Mouse (Mus musculus) hindbrain, embryonic 14.5 days (tissue): ENCODE results near the gene Timp2. TPM values are rescaled to one million over a fixed set of nuclear protein-coding genes. Genes with fewer than 3 reads are reported as not detected.

Experiments used
- ATAC-seq: fragments of 200-750 bp; cut with Nextera tagmentation; 2 replicates; pipeline ENCODE4 v1.8.0; 2017; ENCODE audit warnings: moderate number of reproducible peaks, mild to moderate bottlenecking, moderate TSS enrichment, moderate library complexity; ENCODE audit not compliant: low FRiP score
- DNase-seq: peaks from one replicate; pipeline ENCODE4 v3.0.0-alpha.2; 2015; ENCODE audit warnings: low spot score
- H3K27ac ChIP-seq: fragments of 300-500 bp; sonication (generic); 2 replicates; pipeline ENCODE4 v1.5.1; 2014; ENCODE audit warnings: mild to moderate bottlenecking, moderate library complexity
- H3K27me3 ChIP-seq: fragments of 300-500 bp; sonication (generic); 2 replicates; pipeline ENCODE4 v1.6.1; 2014; ENCODE audit warnings: mild to moderate bottlenecking, low read length, mixed read lengths; ENCODE audit not compliant: control insufficient read depth, insufficient read depth
- H3K36me3 ChIP-seq: fragments of 300-500 bp; sonication (generic); replicated peaks from 2 replicates; pipeline ENCODE4 v1.6.1; 2014; ENCODE audit not compliant: control insufficient read depth, insufficient read depth
- H3K4me1 ChIP-seq: fragments of 300-500 bp; sonication (generic); replicated peaks from 2 replicates; pipeline ENCODE4 v1.6.1; 2014; ENCODE audit warnings: antibody characterized with exemption, low read length, mixed read lengths; ENCODE audit not compliant: control insufficient read depth, insufficient read depth
- H3K4me2 ChIP-seq: fragments of 300-500 bp; sonication (generic); replicated peaks from 2 replicates; pipeline ENCODE4 v1.6.1; 2014; ENCODE audit warnings: mild to moderate bottlenecking, moderate library complexity
- H3K4me3 ChIP-seq: fragments of 300-500 bp; sonication (generic); replicated peaks from 2 replicates; pipeline ENCODE4 v1.5.1; 2014; ENCODE audit warnings: mild to moderate bottlenecking, low read length
- H3K9ac ChIP-seq: fragments of 300-500 bp; sonication (generic); 2 replicates; pipeline ENCODE4 v1.6.1; 2014
- H3K9me3 ChIP-seq: fragments of 300-500 bp; sonication (generic); 2 replicates; pipeline ENCODE4 v1.6.1; 2016; ENCODE audit warnings: low read length; ENCODE audit not compliant: control insufficient read depth
- WGBS: fragments of 180-500 bp; shearing (Covaris S2); extraction: QIAGEN DNeasy Blood & Tissue Kit; methylation state at CpG from one replicate; pipeline ENCODE4 v1.1.7; 2014; 5-methylcytosine and 5-hydroxymethylcytosine counted together
- polyA plus RNA-seq: library from polyadenylated mRNA; unstranded; fragments of >200 nt; fragmentation: Nextera tagmentation; extraction: Ambion mirVana; gene quantifications from 2 replicates; pipeline ENCODE4 v1.2.1, GENCODE M21; 2014

Timp2 gene
- polyA plus RNA-seq, 1 experiment from 2014 or later: 94.3 TPM

GRCm38 (mm10) chr11:118375006-118375405 lies 19.5 kb upstream of the Timp2 start:
- ATAC-seq (no peak), DNase-seq (no peak)
- H3K27ac ChIP-seq: no peak overlapping the region
- H3K4me2 ChIP-seq: no peak overlapping the region
- no peaks in the 10 kb centered on the region for H3K36me3 ChIP-seq
- no peaks in the 10 kb centered on the region for H3K9me3 ChIP-seq
- no peak overlapping the region for H3K9ac ChIP-seq
- H3K27me3 ChIP-seq: no peaks in the 10 kb centered on the region
- H3K4me1 ChIP-seq: no peaks in the 10 kb centered on the region
- no peak overlapping the region for H3K4me3 ChIP-seq

GRCm38 (mm10) chr11:118374506-118374905 lies 19.0 kb upstream of the Timp2 start:
- Histone ChIP-seq H3K4me3 (no peak overlapping the region), H3K36me3 (no peaks in the 10 kb centered on the region), H3K9me3 (no peaks in the 10 kb centered on the region), H3K27me3 (no peaks in the 10 kb centered on the region), H3K4me1 (no peaks in the 10 kb centered on the region), H3K27ac (no peak overlapping the region), H3K9ac (no peak overlapping the region), H3K4me2 (no peak overlapping the region)
- no peak for ATAC-seq
- no peak for DNase-seq
- 67% methylated on average over 5 of the region's 5 CpGs for WGBS

- ATAC-seq (no peak), DNase-seq (no peak)
- Histone ChIP-seq H3K36me3 (no peaks in the 10 kb centered on the region), H3K9me3 (no peaks in the 10 kb centered on the region), H3K4me1 (no peaks in the 10 kb centered on the region), H3K27me3 (no peaks in the 10 kb centered on the region), H3K4me3 (no peak overlapping the region), H3K27ac (no peak overlapping the region), H3K4me2 (no peak overlapping the region), H3K9ac (no peak overlapping the region)
- 62% methylated on average over 7 of the region's 7 CpGs for WGBS
These were observed 17.1 kb upstream of the Timp2 start for GRCm38 (mm10) chr11:118372641-118373040.

GRCm38 (mm10) chr11:118371876-118372275 lies 16.3 kb upstream of the Timp2 start:
- no peaks in the 10 kb centered on the region for H3K36me3 ChIP-seq
- no peak overlapping the region for H3K4me3 ChIP-seq
- no peak overlapping the region for H3K9ac ChIP-seq
- WGBS: 85% methylated on average over 7 of the region's 7 CpGs
- H3K27ac ChIP-seq: no peak overlapping the region
- H3K27me3 ChIP-seq: no peaks in the 10 kb centered on the region
- H3K4me2 ChIP-seq: no peak overlapping the region
- no peaks in the 10 kb centered on the region for H3K4me1 ChIP-seq
- ATAC-seq (no peak), DNase-seq (no peak)
- no peaks in the 10 kb centered on the region for H3K9me3 ChIP-seq

GRCm38 (mm10) chr11:118369657-118370056 lies 14.1 kb upstream of the Timp2 start:
- no peak overlapping the region for H3K4me2 ChIP-seq
- H3K36me3 ChIP-seq: no peaks in the 10 kb centered on the region
- ATAC-seq (no peak), DNase-seq (no peak)
- H3K9me3 ChIP-seq: no peaks in the 10 kb centered on the region
- H3K4me1 ChIP-seq: no peaks in the 10 kb centered on the region
- no peak overlapping the region for H3K9ac ChIP-seq
- 78% methylated on average over 8 of the region's 8 CpGs for whole genome bisulfite sequencing
- no peak overlapping the region for H3K27ac ChIP-seq
- H3K4me3 ChIP-seq: no peak overlapping the region
- H3K27me3 ChIP-seq: no peaks in the 10 kb centered on the region

- DNase-seq (no peak), ATAC-seq (no peak)
- Histone ChIP-seq H3K9me3 (no peaks in the 10 kb centered on the region), H3K9ac (no peak overlapping the region), H3K4me1 (no peaks in the 10 kb centered on the region), H3K27me3 (no peaks in the 10 kb centered on the region), H3K4me2 (no peak overlapping the region), H3K27ac (no peak overlapping the region), H3K36me3 (no peaks in the 10 kb centered on the region), H3K4me3 (no peak overlapping the region)
- whole genome bisulfite sequencing: 91% methylated on average over 5 of the region's 5 CpGs
These were observed 13.7 kb upstream of the Timp2 start for GRCm38 (mm10) chr11:118369251-118369650.

- H3K4me2 ChIP-seq: no peak overlapping the region
- WGBS: 64% methylated on average over 3 of the region's 3 CpGs
- H3K4me3 ChIP-seq: no peak overlapping the region
- H3K36me3 ChIP-seq: no peaks in the 10 kb centered on the region
- ATAC-seq: no peak
- H3K4me1 ChIP-seq: 0 out of 2 replicates have a peak, but pooled peaks cover 3% of the 10 kb centered on the region
- H3K9me3 ChIP-seq: no peaks in the 10 kb centered on the region
- no peak for DNase-seq
- H3K27ac ChIP-seq: no peak overlapping the region
- no peaks in the 10 kb centered on the region for H3K27me3 ChIP-seq
- H3K9ac ChIP-seq: no peak overlapping the region
These were observed 12.8 kb upstream of the Timp2 start for GRCm38 (mm10) chr11:118368330-118368729.

- H3K9ac ChIP-seq: no peak overlapping the region
- ATAC-seq: no peak
- H3K4me2 ChIP-seq: no peak overlapping the region
- H3K4me1 ChIP-seq: peaks cover 8% of the 10 kb centered on the region; the same call in 1 of the 2 replicates
- H3K4me3 ChIP-seq: no peak overlapping the region
- H3K9me3 ChIP-seq: no peaks in the 10 kb centered on the region
- H3K27me3 ChIP-seq: no peaks in the 10 kb centered on the region
- H3K36me3 ChIP-seq: no peaks in the 10 kb centered on the region
- H3K27ac ChIP-seq: no peak overlapping the region
- no peak for DNase-seq
- WGBS: 81% methylated on average over 8 of the region's 8 CpGs
These were observed 11.0 kb upstream of the Timp2 start for GRCm38 (mm10) chr11:118366559-118366958.

GRCm38 (mm10) chr11:118366108-118366507 lies 10.6 kb upstream of the Timp2 start:
- ATAC-seq (no peak), DNase-seq (no peak)
- Histone ChIP-seq H3K9me3 (no peaks in the 10 kb centered on the region), H3K36me3 (no peaks in the 10 kb centered on the region), H3K27ac (no peak overlapping the region), H3K9ac (no peak overlapping the region), H3K4me1 (peaks cover 8% of the 10 kb centered on the region; the same call in 1 of the 2 replicates), H3K27me3 (no peaks in the 10 kb centered on the region), H3K4me2 (no peak overlapping the region), H3K4me3 (no peak overlapping the region)
- WGBS: 73% methylated on average over 3 of the region's 3 CpGs

- Histone ChIP-seq H3K4me3 (no peak overlapping the region), H3K36me3 (no peaks in the 10 kb centered on the region), H3K4me1 (peaks cover 8% of the 10 kb centered on the region; the same call in 1 of the 2 replicates), H3K27ac (no peak overlapping the region), H3K27me3 (no peaks in the 10 kb centered on the region), H3K9me3 (no peaks in the 10 kb centered on the region), H3K4me2 (no peak overlapping the region), H3K9ac (no peak overlapping the region)
- 75% methylated on average over 7 of the region's 7 CpGs for WGBS
- ATAC-seq (no peak), DNase-seq (no peak)
These were observed 9.6 kb upstream of the Timp2 start for GRCm38 (mm10) chr11:118365171-118365570.
